In genomic region chr3:130718871-130719270, GRCm38 (mm10) we compare ENCODE assay signal across 16 mouse cellular contexts.
"Had no signal": no experiment of that assay in that cellular context is flagged by ENCODE, and none has a peak within 500 bp of the region (broad histone marks: within the 10 kb centered on the region; RNA-seq: fewer than 3 reads in every experiment).

No protein-coding gene starts in this region.

- H3K9me3 ChIP-seq: neural tube, embryonic 12.5 days; neural tube, embryonic 13.5 days; neural tube, embryonic 15.5 days; stomach, embryonic 15.5 days had no signal

- H3K27me3 ChIP-seq: neural tube, embryonic 12.5 days; neural tube, embryonic 13.5 days; neural tube, embryonic 15.5 days; stomach, embryonic 15.5 days had no signal

- H3K9ac ChIP-seq: neural tube, embryonic 12.5 days; neural tube, embryonic 13.5 days; neural tube, embryonic 15.5 days; stomach, embryonic 15.5 days had no signal

- H3K4me3 ChIP-seq: neural tube, embryonic 12.5 days; neural tube, embryonic 13.5 days; neural tube, embryonic 15.5 days; stomach, embryonic 15.5 days had no signal

- H3K4me1 ChIP-seq: neural tube, embryonic 12.5 days; neural tube, embryonic 13.5 days; stomach, embryonic 15.5 days had no signal

- H3K27ac ChIP-seq: neural tube, embryonic 12.5 days; neural tube, embryonic 13.5 days; neural tube, embryonic 15.5 days; stomach, embryonic 15.5 days had no signal

- H3K36me3 ChIP-seq: neural tube, embryonic 12.5 days; neural tube, embryonic 13.5 days; neural tube, embryonic 15.5 days; stomach, embryonic 15.5 days had no signal

- H3K4me2 ChIP-seq: neural tube, embryonic 12.5 days; neural tube, embryonic 13.5 days; neural tube, embryonic 15.5 days; stomach, embryonic 15.5 days had no signal

- DNase-seq: retina, postnatal 1 day; right cerebral cortex, adult 18-20 months; right cerebral cortex, postnatal 14 days; right cerebral cortex, postnatal 25 days; right cerebral cortex, postnatal 4 days; spleen, adult 18-20 months; thymus, adult 18-20 months; thymus, adult 2 months; thymus, postnatal 14 days; thymus, postnatal 25 days; thymus, postnatal 36 days; thymus, postnatal 4 days had no signal
